Mouse (Mus musculus) CH12.LX (cell line): ENCODE results near the gene Homez. TPM values are rescaled to one million over a fixed set of nuclear protein-coding genes. Genes with fewer than 3 reads are reported as not detected.

ENCODE experiments used
- DNase-seq: peaks from one replicate; pipeline ENCODE4 v3.0.0-alpha.2; 2013; ENCODE audit errors: extremely low read depth
- H3K27ac ChIP-seq: 2 replicates; pipeline ENCODE4 v1.5.1; 2012; ENCODE audit warnings: low read depth, mild to moderate bottlenecking, control low read depth, moderate library complexity; ENCODE audit not compliant: insufficient read depth
- H3K27me3 ChIP-seq: replicated peaks from 2 replicates; pipeline ENCODE3; 2012; ENCODE audit warnings: inconsistent platforms
- H3K36me3 ChIP-seq, 2 experiments: replicated peaks in 1 of 2; 2 replicates each; pipeline versions ENCODE3 to v1.6.1; 2012; ENCODE audit warnings: inconsistent platforms in 1 of 2, low read length in 1 of 2, mild to moderate bottlenecking in 1 of 2, mixed read lengths in 1 of 2, moderate library complexity in 1 of 2; ENCODE audit not compliant: control insufficient read depth in 1 of 2, insufficient read depth in 1 of 2
- H3K4me1 ChIP-seq, 2 experiments: 2 replicates each; pipeline ENCODE4 v1.6.1; 2012; ENCODE audit warnings: inconsistent platforms in 1 of 2, moderate library complexity in 1 of 2; ENCODE audit not compliant: insufficient read depth in 2 of 2, control insufficient read depth in 1 of 2
- H3K4me2 ChIP-seq: 2 replicates; pipeline ENCODE4 v1.6.1; 2012; ENCODE audit warnings: low read depth, mild to moderate bottlenecking, control low read depth; ENCODE audit not compliant: poor library complexity, insufficient read depth, severe bottlenecking
- H3K4me3 ChIP-seq, 3 experiments: fragments of 150-350 bp in 1 of 3; sonication (generic) in 1 of 3; replicated peaks in 1 of 3; 2 replicates each; pipeline versions ENCODE3 to v1.5.1; 2011 to 2012; ENCODE audit warnings: low read depth in 2 of 3, low read length in 2 of 3, mild to moderate bottlenecking in 2 of 3, moderate library complexity in 2 of 3, control low read depth in 1 of 3, improper control_type of control experiment in 1 of 3, inconsistent platforms in 1 of 3, mixed read lengths in 1 of 3; ENCODE audit not compliant: poor library complexity in 1 of 3
- H3K79me2 ChIP-seq: replicated peaks from 2 replicates; pipeline ENCODE4 v1.6.1; 2012; ENCODE audit warnings: mild to moderate bottlenecking, moderate library complexity; ENCODE audit not compliant: control insufficient read depth, poor library complexity, insufficient read depth, severe bottlenecking; ENCODE audit errors: extremely low read depth
- H3K9ac ChIP-seq: 2 replicates; pipeline ENCODE4 v1.6.1; 2012; ENCODE audit warnings: low read depth, mild to moderate bottlenecking, control low read depth, moderate library complexity; ENCODE audit not compliant: insufficient read depth
- H3K9me3 ChIP-seq: replicated peaks from 2 replicates; pipeline ENCODE3; 2012; ENCODE audit warnings: low read length, inconsistent platforms, mixed read lengths
- BHLHE40 ChIP-seq: IDR thresholded peaks from 2 replicates; pipeline ENCODE4 v1.6.1; 2011; ENCODE audit warnings: mild to moderate bottlenecking, low read depth, low read length, improper control_type of control experiment
- CHD2 ChIP-seq: IDR thresholded peaks from 2 replicates; pipeline ENCODE4 v1.6.1; 2011; ENCODE audit warnings: low read length, improper control_type of control experiment
- CTCF ChIP-seq, 2 experiments: IDR thresholded peaks in 1 of 2; conservative IDR thresholded peaks in 1 of 2; 2 replicates each; pipeline ENCODE4 v1.5.1; 2011 to 2012; ENCODE audit warnings: low read depth in 2 of 2, low read length in 2 of 2, improper control_type of control experiment in 1 of 2, inconsistent platforms in 1 of 2, mild to moderate bottlenecking in 1 of 2, moderate library complexity in 1 of 2
- E2F4 ChIP-seq: IDR thresholded peaks from 2 replicates; pipeline ENCODE4 v1.6.1; 2011; ENCODE audit warnings: low read depth, low read length, improper control_type of control experiment; ENCODE audit not compliant: insufficient replicate concordance
- EP300 ChIP-seq: IDR thresholded peaks from 2 replicates; pipeline ENCODE4 v1.6.1; 2011; ENCODE audit warnings: low read length, improper control_type of control experiment
- GABPA ChIP-seq: IDR thresholded peaks from 2 replicates; pipeline ENCODE4 v1.6.1; 2012; ENCODE audit warnings: low read depth, low read length, improper control_type of control experiment, inconsistent platforms; ENCODE audit not compliant: insufficient replicate concordance
- IRF4 ChIP-seq: IDR thresholded peaks from 2 replicates; pipeline ENCODE4 v1.6.1; 2014; ENCODE audit warnings: low read depth, mild to moderate bottlenecking, inconsistent platforms, low read length, improper control_type of control experiment
- JUND ChIP-seq: conservative IDR thresholded peaks from 2 replicates; pipeline ENCODE4 v1.6.1; 2011; ENCODE audit warnings: low read depth, low read length, improper control_type of control experiment
- KAT2A ChIP-seq: IDR thresholded peaks from 2 replicates; pipeline ENCODE4 v1.6.1; 2012; ENCODE audit warnings: low read length, improper control_type of control experiment, inconsistent platforms; ENCODE audit not compliant: insufficient replicate concordance
- MAFK ChIP-seq: IDR thresholded peaks from 2 replicates; pipeline ENCODE4 v1.6.1; 2011; ENCODE audit warnings: low read length, improper control_type of control experiment; ENCODE audit not compliant: insufficient replicate concordance
- MAZ ChIP-seq: IDR thresholded peaks from 2 replicates; pipeline ENCODE4 v1.6.1; 2012; ENCODE audit warnings: low read depth, mild to moderate bottlenecking, inconsistent platforms, low read length, improper control_type of control experiment, moderate library complexity
- MEF2A ChIP-seq: IDR thresholded peaks from 2 replicates; pipeline ENCODE4 v1.6.1; 2014; ENCODE audit warnings: low read depth, mild to moderate bottlenecking, inconsistent platforms, low read length, improper control_type of control experiment, borderline replicate concordance
- MXI1 ChIP-seq: IDR thresholded peaks from 2 replicates; pipeline ENCODE4 v1.6.1; 2011; ENCODE audit warnings: mild to moderate bottlenecking, low read depth, low read length, improper control_type of control experiment
- MYC ChIP-seq: IDR thresholded peaks from 2 replicates; pipeline ENCODE4 v1.6.1; 2011; ENCODE audit warnings: low read depth, mild to moderate bottlenecking, improper control_type of control experiment, low read length
- NRF1 ChIP-seq: IDR thresholded peaks from 2 replicates; pipeline ENCODE4 v1.6.1; 2014; ENCODE audit warnings: low read depth, mild to moderate bottlenecking, inconsistent platforms, low read length, improper control_type of control experiment, moderate library complexity
- PAX5 ChIP-seq: IDR thresholded peaks from 2 replicates; pipeline ENCODE4 v1.6.1; 2012; ENCODE audit warnings: low read length, inconsistent platforms, mixed read lengths
- POLR2A ChIP-seq: IDR thresholded peaks from 2 replicates; pipeline ENCODE4 v1.6.1; 2011; ENCODE audit warnings: low read depth, mild to moderate bottlenecking, improper control_type of control experiment, low read length
- RCOR1 ChIP-seq: conservative IDR thresholded peaks from 2 replicates; pipeline ENCODE4 v1.6.1; 2012; ENCODE audit warnings: low read depth, mild to moderate bottlenecking, inconsistent platforms, low read length, improper control_type of control experiment
- SIN3A ChIP-seq: IDR thresholded peaks from 2 replicates; pipeline ENCODE4 v1.6.1; 2012; ENCODE audit warnings: low read length, improper control_type of control experiment, inconsistent platforms
- TBP ChIP-seq: conservative IDR thresholded peaks from 2 replicates; pipeline ENCODE4 v1.6.1; 2011; ENCODE audit warnings: low read depth, low read length, improper control_type of control experiment
- TCF12 ChIP-seq: IDR thresholded peaks from 2 replicates; pipeline ENCODE4 v1.6.1; 2014; ENCODE audit warnings: low read depth, mild to moderate bottlenecking, inconsistent platforms, low read length, improper control_type of control experiment
- USF2 ChIP-seq: conservative IDR thresholded peaks from 2 replicates; pipeline ENCODE4 v1.6.1; 2011; ENCODE audit warnings: low read depth, low read length, improper control_type of control experiment
- ZMIZ1 ChIP-seq: IDR thresholded peaks from 2 replicates; pipeline ENCODE4 v1.6.1; 2012; ENCODE audit warnings: low read depth, mild to moderate bottlenecking, inconsistent platforms, low read length, improper control_type of control experiment
- dilution Hi-C: fragments of 300-500 bp; cut with MboI; formaldehyde crosslinking; loops from 2 replicates; pipeline ENCODE4 v1.14.3; 2020; ENCODE audit warnings: low sequenced_read_pairs; ENCODE audit not compliant: extremely low pct_unique_long_range_greater_than_20kb, extremely low pct_ligation_motif_present
- in situ Hi-C: fragments of 300-500 bp; cut with MboI; formaldehyde crosslinking; loops from 3 replicates; pipeline ENCODE4 v1.14.3; 2019; ENCODE audit warnings: low sequenced_read_pairs, low pct_ligation_motif_present, low pct_unique_long_range_greater_than_20kb, mixed read lengths
- polyA plus RNA-seq: library from polyadenylated mRNA; unstranded; fragments of >175 nt; gene quantifications from 2 replicates; pipeline ENCODE4 v1.2.1, GENCODE M21; 2012; ENCODE audit warnings: low read depth; ENCODE audit not compliant: insufficient read length
- total RNA-seq, 2 experiments: library from RNA; depleted of rRNA; stranded (reverse); fragments of 300-350 nt in 1 of 2; fragments of >200 nt in 1 of 2; gene quantifications; 2 replicates each; pipeline ENCODE4 v1.2.3; 2012 to 2014

Gene Homez
- total and polyA plus RNA-seq, 3 experiments = 3.5 to 7.2 (median 3.7) TPM

GRCm38 (mm10) chr14:54893651-54894181 lies 23.0 kb upstream of the Homez start:
- in situ Hi-C loops = no loop called here
- peaks cover 26 to 31% of the 10 kb centered on the region in 2 experiments for H3K36me3 ChIP-seq

GRCm38 (mm10) chr14:54892200-54892599 lies 21.4 kb upstream of the Homez start, which contains the start of gene Pabpn1:
Pabpn1 (plus strand) TSS chr14:54892500.
- Histone ChIP-seq H3K4me3 (peak within 1 kb of the TSS; percentile 61 to 81 (median 81)), H3K36me3 (peaks cover 16 to 19% of the 10 kb centered on the region in 2 experiments), H3K4me2 (peak within 1 kb of the TSS; percentile 87), H3K9me3 (no peaks in the 10 kb centered on the region), H3K4me1 (peaks cover 0 to 26% of the 10 kb centered on the region in 2 experiments; a peak in 2 of 4 replicates), H3K9ac (peak within 1 kb of the TSS; percentile 73), H3K27ac (no peak within 1 kb of the TSS), H3K27me3 (no peaks in the 10 kb centered on the region), H3K79me2 (peaks cover 25% of the 10 kb centered on the region)
- TF ChIP-seq EP300 (no peak), MEF2A (no peak), GABPA (no peak), SIN3A (no peak), MAFK (no peak), KAT2A (no peak), TCF12 (no peak), ZMIZ1 (no peak), E2F4 (no peak), MXI1 (no peak), NRF1 (no peak), BHLHE40 (no peak), IRF4 (no peak), JUND (no peak), MAZ (no peak), USF2 (no peak)
- dilution Hi-C loops = no loop called here
- in situ Hi-C loops = no loop called here
- no peak for DNase-seq

More at GRCm38 (mm10) chr14:54893651-54894181, 23.0 kb upstream of the Homez start:
- no peaks in the 10 kb centered on the region for H3K27me3 ChIP-seq
- peak overlapping the region; percentile 87; the same call in 1 of the 2 replicates for H3K4me2 ChIP-seq
- peak overlapping the region; percentile 51; the same call in 1 of the 2 replicates for H3K27ac ChIP-seq
- no peak for TF ChIP-seq IRF4
- no peak for TF ChIP-seq PAX5
- no peak for TF ChIP-seq KAT2A
- TF ChIP-seq CHD2 = no peak
- TF ChIP-seq RCOR1 = no peak
- no peak for TF ChIP-seq MYC
- TF ChIP-seq CTCF (conservative IDR thresholded peaks at IDR 0.05 in 1 of 2, IDR thresholded peaks at IDR 0.05 in 1 of 2; ENCODE audit: low read depth in 2 of 2, low read length in 2 of 2) = no peak
- peak; percentile 80 for TF ChIP-seq POLR2A
- TF ChIP-seq SIN3A = no peak
- no peak for TF ChIP-seq MAZ
- TF ChIP-seq TBP = peak; percentile 85
- H3K79me2 ChIP-seq = peaks cover 25% of the 10 kb centered on the region
- peak; percentile 100 for DNase-seq
- H3K4me1 ChIP-seq = peaks cover 0 to 32% of the 10 kb centered on the region in 2 experiments; a peak in 2 of 4 replicates
- dilution Hi-C loops = no loop called here
- peak overlapping the region; percentile 100 for H3K9ac ChIP-seq
- no peaks in the 10 kb centered on the region for H3K9me3 ChIP-seq
- peak overlapping the region; percentile 61 to 81 (median 81) for H3K4me3 ChIP-seq
